Mouse (Mus musculus): Measurements from ENCODE around the gene Sirpa.

DNA sequence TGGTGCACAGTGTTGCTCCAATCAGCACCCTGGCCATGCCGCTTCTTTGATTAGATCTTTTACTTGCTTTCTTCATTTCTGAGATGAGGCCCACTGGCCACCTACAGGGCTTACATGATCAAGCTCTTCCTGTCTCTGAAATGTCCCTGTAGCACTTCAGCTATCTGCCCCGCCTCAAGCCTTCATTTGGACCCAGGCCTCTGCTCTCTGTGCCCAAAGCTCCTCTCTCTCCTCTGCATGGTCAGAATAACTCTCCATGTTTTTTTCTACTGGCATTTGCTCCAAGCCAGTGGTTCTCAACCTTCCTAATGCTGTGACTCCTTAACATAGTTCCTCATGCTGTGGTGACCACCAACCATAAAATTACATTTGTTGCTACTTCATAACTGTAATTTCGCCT, 87.6 kb downstream of the Sirpa start:
- no peak for TF ChIP-seq CTCF (IDR thresholded peaks at IDR 0.05; ENCODE audit: control insufficient read depth, insufficient read depth, insufficient replicate concordance, low read depth, low read length)
- no peak for TF ChIP-seq POLR2A (IDR thresholded peaks at IDR 0.05; ENCODE audit: control insufficient read depth, low read depth, low read length)
